Mouse (Mus musculus): ENCODE results near the gene Gm2832. TPM values are rescaled to one million over a fixed set of nuclear protein-coding genes. Genes with fewer than 3 reads are reported as not detected.

Gm2832 gene
- polyA plus RNA-seq (2012; rRNA removed) = 0.40 and 0.55 TPM in 2 replicates

DNA sequence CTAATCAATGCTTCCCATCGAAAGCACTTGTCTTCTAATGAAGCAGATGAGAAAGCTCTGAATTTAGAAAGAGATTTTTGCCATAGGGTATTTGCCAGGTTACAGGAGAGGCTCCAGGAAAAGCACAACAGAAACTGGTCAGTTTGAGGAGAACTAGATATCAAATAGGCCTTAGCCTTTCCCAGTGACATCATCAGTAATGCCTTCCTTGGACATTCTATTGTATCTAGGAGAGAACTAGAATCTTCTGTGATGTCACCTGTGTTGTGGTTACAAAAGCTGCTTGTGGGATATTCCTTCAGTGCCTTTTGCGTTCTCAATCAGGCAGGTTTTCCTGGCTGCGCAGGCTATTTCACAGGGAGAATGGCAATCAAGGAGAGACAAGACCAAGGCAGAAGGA lies at the start of gene Gm2832:
TSS of gene Gm2832 (plus strand) at position 301 of the 400 bp plus-strand sequence.

Other genes starting within 250 kb of the Gm2832 start
- 0.38 and 0.55 TPM in 2 replicates for gene Dydc2, start 209.6 kb upstream of the Gm2832 start, polyA plus RNA-seq (2012; rRNA removed)
- 0.05 TPM in 1 of 2 replicates, not detected in the other for gene Dydc1, start 205.9 kb upstream of the Gm2832 start, polyA plus RNA-seq (2012; rRNA removed)
- gene Mat1a, start 173.8 kb upstream of the Gm2832 start, polyA plus RNA-seq (2012; rRNA removed) = 0.08 TPM in 1 of 2 replicates, not detected in the other
- not detected in 2 replicates for gene Sftpa1, start 147.0 kb upstream of the Gm2832 start, polyA plus RNA-seq (2012; rRNA removed)
- gene Mbl1, start 127.3 kb upstream of the Gm2832 start, polyA plus RNA-seq (2012; rRNA removed) = not detected in 2 replicates
- not detected in 2 replicates for gene Sftpd, start 93.7 kb upstream of the Gm2832 start, polyA plus RNA-seq (2012; rRNA removed)
- not detected in 2 replicates for gene Gm5798, start 69.8 kb downstream of the Gm2832 start, polyA plus RNA-seq (2012; rRNA removed)
- not detected in 2 replicates for gene Gm7945, start 107.6 kb downstream of the Gm2832 start, polyA plus RNA-seq (2012; rRNA removed)
- not detected in 2 replicates for gene Gm6482, start 129.5 kb downstream of the Gm2832 start, polyA plus RNA-seq (2012; rRNA removed)
- not detected in 2 replicates for gene Gm7954, start 174.7 kb downstream of the Gm2832 start, polyA plus RNA-seq (2012; rRNA removed)
- not detected in 2 replicates for gene Gm3486, start 210.7 kb downstream of the Gm2832 start, polyA plus RNA-seq (2012; rRNA removed)

Measured in central nervous system, embryonic 18 days (tissue).